8 mouse cellular contexts compared by ENCODE assay signal in the genomic region with DNA sequence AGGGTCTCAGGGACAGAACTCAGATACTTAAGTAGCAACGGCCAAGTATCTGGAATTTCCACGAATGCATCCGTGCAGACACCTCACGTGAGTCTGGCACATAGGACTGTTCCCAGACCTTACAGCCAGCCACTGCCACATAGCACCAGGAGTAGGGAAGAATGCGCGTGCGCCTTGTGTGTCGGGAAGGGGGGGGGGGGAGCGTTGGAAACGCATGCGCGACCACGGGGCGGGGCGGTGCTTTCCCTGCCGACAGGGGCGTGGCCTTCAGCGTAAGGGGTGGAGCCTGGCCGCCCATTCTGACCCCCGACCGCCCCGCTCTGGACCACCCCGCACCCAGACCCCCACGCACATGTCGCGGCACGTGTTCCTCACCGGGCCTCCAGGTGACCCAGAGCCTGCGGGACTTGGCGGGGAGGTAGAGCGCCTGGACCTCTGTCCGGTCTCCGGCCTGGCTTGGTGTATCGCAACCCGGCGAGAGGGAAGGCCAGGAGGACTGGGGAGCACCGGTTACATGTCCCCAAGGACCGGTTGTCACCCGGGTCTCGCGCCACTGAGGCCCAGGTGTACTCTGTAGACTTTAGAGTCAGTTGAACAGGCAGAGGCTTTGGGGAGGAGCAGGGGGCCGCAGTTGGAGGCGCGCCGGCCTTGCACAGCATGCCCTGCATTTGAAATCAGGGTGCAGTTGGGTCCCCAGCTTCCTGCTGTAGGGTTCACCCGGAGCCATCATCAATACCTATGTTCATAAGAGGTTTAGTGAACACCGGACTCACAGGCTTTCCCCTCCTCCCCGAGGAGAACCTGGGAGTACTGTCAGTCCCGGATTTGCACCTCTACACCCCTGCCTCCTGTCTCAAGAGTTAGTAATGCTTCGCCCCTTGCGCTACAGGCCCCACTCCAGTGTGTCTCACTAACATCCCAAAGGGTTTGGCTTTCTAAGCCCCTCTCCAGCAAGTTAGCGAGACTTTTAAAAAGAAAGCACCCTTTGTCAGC. TPM values are rescaled to one million over a fixed set of nuclear protein-coding genes. Genes with fewer than 3 reads are reported as not detected.
A peak's percentile ranks its signal among the peaks of the same experiment; 100 is the strongest.
DNase-seq lines count a peak whose midpoint lies in the region; ATAC-seq and TF ChIP-seq lines count a peak whose summit lies in the region.

No protein-coding gene starts in this region.

- peak overlapping the region; percentile 81 for H3K4me2 ChIP-seq in forebrain, embryonic 16.5 days (ENCODE audit: low read length)
- peak overlapping the region; percentile 70 for H3K4me2 ChIP-seq in neural tube, embryonic 14.5 days (ENCODE audit: low read depth, low read length)

- peak; percentile 23; the same call in 1 of the 2 replicates for TF ChIP-seq POLR2A in testis, adult 2 months (IDR thresholded peaks at IDR 0.05; ENCODE audit: control insufficient read depth, low read depth, low read length)

- peaks cover 0 to 12% of the 10 kb centered on the region in 2 experiments; a peak in 2 of 4 replicates for H3K4me1 ChIP-seq in ES-E14 (ENCODE audit: control insufficient read depth in 2 of 2, insufficient read depth in 2 of 2, low read length in 2 of 2, poor library complexity in 1 of 2)
- peaks cover 10% of the 10 kb centered on the region for H3K4me1 ChIP-seq in forebrain, embryonic 16.5 days (replicated peaks; ENCODE audit: control insufficient read depth, insufficient read depth, low read length)
- H3K4me1 ChIP-seq in neural tube, embryonic 14.5 days (ENCODE audit: control insufficient read depth, insufficient read depth, low read length): peaks cover 3% of the 10 kb centered on the region; the same call in 1 of the 2 replicates
- peaks cover 11% of the 10 kb centered on the region for H3K4me1 ChIP-seq in testis, adult 2 months (ENCODE audit: control insufficient read depth, insufficient read depth, low read length)

- TF ChIP-seq CTCF in testis, adult 2 months (IDR thresholded peaks at IDR 0.05; ENCODE audit: control insufficient read depth, insufficient read depth, insufficient replicate concordance, low read depth, low read length): no peak

- H3K27me3 ChIP-seq in forebrain, embryonic 16.5 days (replicated peaks; ENCODE audit: control insufficient read depth, insufficient read depth, low read length): no peaks in the 10 kb centered on the region
- no peaks in the 10 kb centered on the region for H3K27me3 ChIP-seq in neural tube, embryonic 14.5 days (ENCODE audit: control insufficient read depth, insufficient read depth, low read length)
- no peaks in the 10 kb centered on the region for H3K27me3 ChIP-seq in testis, adult 2 months (ENCODE audit: control insufficient read depth, insufficient read depth, low read length)

- H3K27ac ChIP-seq in ES-E14 (ENCODE audit: insufficient read depth, low read depth, low read length, poor library complexity, severe bottlenecking): no peak overlapping the region
- peak overlapping the region; percentile 33 for H3K27ac ChIP-seq in forebrain, embryonic 16.5 days (ENCODE audit: low read length)
- no peak overlapping the region for H3K27ac ChIP-seq in neural tube, embryonic 14.5 days (ENCODE audit: low read depth, low read length)
- H3K27ac ChIP-seq in testis, adult 2 months (ENCODE audit: control insufficient read depth, insufficient read depth, low read depth, low read length): peak overlapping the region; percentile 70

- peak overlapping the region; percentile 83 for H3K9ac ChIP-seq in ES-E14 (ENCODE audit: insufficient read depth, low read depth, low read length, poor library complexity, severe bottlenecking)
- H3K9ac ChIP-seq in forebrain, embryonic 16.5 days (replicated peaks; ENCODE audit: low read depth, low read length): peak overlapping the region; percentile 82
- peak overlapping the region; percentile 60 for H3K9ac ChIP-seq in neural tube, embryonic 14.5 days (replicated peaks; ENCODE audit: low read depth, low read length)

- ATAC-seq in forebrain, embryonic 16.5 days: peak; percentile 95
- peak; percentile 92 for ATAC-seq in neural tube, embryonic 14.5 days (ENCODE audit: low read depth)

- in situ Hi-C loops in ES-E14 (cut with MboI; ENCODE audit: low sequenced_read_pairs in 2 of 2, unreplicated experiment in 2 of 2): no loop called here

- intact Hi-C loops in heart, postnatal 36 days (cut with DNase I): loop anchor here (5.0 kb wide), 3 partner anchors 62 to 552 kb away; no protein-coding TSS in a partner anchor

- H3K4me3 ChIP-seq in ES-E14 (ENCODE audit: insufficient read depth in 1 of 2, low read depth in 1 of 2, low read length in 2 of 2, poor library complexity in 1 of 2, severe bottlenecking in 1 of 2): peak overlapping the region; percentile 82 to 86
- peak overlapping the region; percentile 84 for H3K4me3 ChIP-seq in forebrain, embryonic 16.5 days (replicated peaks; ENCODE audit: low read length)
- H3K4me3 ChIP-seq in neural tube, embryonic 14.5 days (ENCODE audit: low read depth, low read length): peak overlapping the region; percentile 51
- peak overlapping the region; percentile 93 for H3K4me3 ChIP-seq in testis, adult 2 months (ENCODE audit: control insufficient read depth, low read depth, low read length)

- 6% methylated on average over 50 of the region's 52 CpGs for WGBS in forebrain, embryonic 16.5 days
- WGBS in neural tube, embryonic 14.5 days: 7% methylated on average over 48 of the region's 52 CpGs

- DNase-seq in ES-E14 (ENCODE audit: low read depth, low spot score): peak; percentile 68
- DNase-seq in cerebellum, adult 11-12 months: peak; percentile 86
- DNase-seq in heart, postnatal 36 days: peak; percentile 91 to 92
- DNase-seq in layer of hippocampus, adult 18-20 months (ENCODE audit: low spot score in 2 of 2): peak; percentile 62 to 88
- peak; percentile 82 to 86 for DNase-seq in lung, adult 18-20 months

- H3K36me3 ChIP-seq in ES-E14 (ENCODE audit: control insufficient read depth, insufficient read depth, low read length, poor library complexity, severe bottlenecking): no peaks in the 10 kb centered on the region
- no peaks in the 10 kb centered on the region for H3K36me3 ChIP-seq in forebrain, embryonic 16.5 days (ENCODE audit: control insufficient read depth, insufficient read depth)
- H3K36me3 ChIP-seq in neural tube, embryonic 14.5 days (ENCODE audit: control insufficient read depth, insufficient read depth, low read length): no peaks in the 10 kb centered on the region
- H3K36me3 ChIP-seq in testis, adult 2 months (ENCODE audit: control insufficient read depth, insufficient read depth, low read length): no peaks in the 10 kb centered on the region

- no peaks in the 10 kb centered on the region for H3K9me3 ChIP-seq in ES-E14 (ENCODE audit: control insufficient read depth, insufficient read depth, low read depth, low read length)
- no peaks in the 10 kb centered on the region for H3K9me3 ChIP-seq in forebrain, embryonic 16.5 days (ENCODE audit: control insufficient read depth, low read length)
- H3K9me3 ChIP-seq in neural tube, embryonic 14.5 days (ENCODE audit: control insufficient read depth, low read length): no peaks in the 10 kb centered on the region

TF ChIP-seq in ES-E14, 5 proteins besides CTCF, POLR2A, EP300 and RAD21:
- no peak for TF ChIP-seq ZC3H11A (IDR thresholded peaks at IDR 0.05; ENCODE audit: borderline replicate concordance, low read depth, low read length)
- no peak for TF ChIP-seq HCFC1 (IDR thresholded peaks at IDR 0.05; ENCODE audit: borderline replicate concordance, insufficient read depth, low read length)
- TF ChIP-seq ZNF384 (IDR thresholded peaks at IDR 0.05; ENCODE audit: low read depth, low read length): no peak
- no peak for TF ChIP-seq MAFK (IDR thresholded peaks at IDR 0.05; ENCODE audit: insufficient read depth, low read depth, low read length)
- TF ChIP-seq CHD2 (IDR thresholded peaks at IDR 0.05; ENCODE audit: low read depth, low read length): no peak
TF ChIP-seq in ES-E14: peak in this region for 0.

RNA-seq across cellular contexts. Expression of a gene that starts 4.5 kb away (rescaled TPM):
- total RNA-seq in ES-E14 (2012; rRNA removed): 21.5 and 25.3 TPM in 2 replicates
- 26.9 and 30.1 TPM in 2 replicates for polyA plus RNA-seq in forebrain, embryonic 16.5 days (2015; fragmentation: Nextera tagmentation; extraction: Ambion mirVana)
- total RNA-seq in heart, postnatal 36 days (2021): 10 to 100 TPM; 16.8 to 19.3 TPM
- 10 to 100 TPM; 21.0 to 23.6 TPM for total RNA-seq in layer of hippocampus, adult 18-20 months (2021)
- 36.9 and 39.8 TPM in 2 replicates for polyA plus RNA-seq in neural tube, embryonic 14.5 days (2014; fragmentation: Nextera tagmentation; extraction: Ambion mirVana)
- polyA plus RNA-seq in testis, adult 2 months (2012; rRNA removed): 95.4 and 112 TPM in 2 replicates

Comparison
In these comparisons a context has a peak if more than half of its experiments do, and no peak if none do; other contexts are left out.
1. H3K27ac ChIP-seq: peak in forebrain, embryonic 16.5 days (single experiment) and testis, adult 2 months (single experiment); none in ES-E14 (single experiment) and neural tube, embryonic 14.5 days (single experiment).
2. Peak in every context shown above with its lines, with median percentiles within 50 percentile points of each other: DNase-seq, H3K4me3 ChIP-seq and H3K9ac ChIP-seq.